Mouse (Mus musculus) midbrain, embryonic 16.5 days (tissue): ENCODE data around the gene Gse1. TPM values are rescaled to one million over a fixed set of nuclear protein-coding genes. Genes with fewer than 3 reads are reported as not detected.
A peak's percentile ranks its signal among the peaks of the same experiment; 100 is the strongest.

Source experiments
- ATAC-seq: fragments of 200-750 bp; cut with Nextera tagmentation; 2 replicates; pipeline ENCODE4 v1.8.0; 2017; ENCODE audit warnings: moderate TSS enrichment
- H3K27ac ChIP-seq: fragments of 300-500 bp; sonication (generic); 2 replicates; pipeline ENCODE4 v1.5.1; 2014; ENCODE audit warnings: mild to moderate bottlenecking, low read length, mixed read lengths
- H3K27me3 ChIP-seq: fragments of 300-500 bp; sonication (generic); 2 replicates; pipeline ENCODE4 v1.6.1; 2014; ENCODE audit warnings: low read depth, low read length, mixed read lengths; ENCODE audit not compliant: control insufficient read depth, insufficient read depth
- H3K36me3 ChIP-seq: fragments of 300-500 bp; sonication (generic); 2 replicates; pipeline ENCODE4 v1.6.1; 2014; ENCODE audit warnings: mild to moderate bottlenecking, low read length, moderate library complexity, mixed read lengths; ENCODE audit not compliant: control insufficient read depth, insufficient read depth
- H3K4me1 ChIP-seq: fragments of 300-500 bp; sonication (generic); 2 replicates; pipeline ENCODE4 v1.6.1; 2014; ENCODE audit warnings: mild to moderate bottlenecking, low read length, mixed read lengths; ENCODE audit not compliant: control insufficient read depth, insufficient read depth
- H3K4me2 ChIP-seq: fragments of 300-500 bp; sonication (generic); 2 replicates; pipeline ENCODE4 v1.6.1; 2014; ENCODE audit warnings: mild to moderate bottlenecking, low read length, mixed read lengths
- H3K4me3 ChIP-seq: fragments of 300-500 bp; sonication (generic); 2 replicates; pipeline ENCODE4 v1.5.1; 2014; ENCODE audit warnings: low read depth, mild to moderate bottlenecking, low read length, moderate library complexity, mixed read lengths
- H3K9ac ChIP-seq: fragments of 300-500 bp; sonication (generic); 2 replicates; pipeline ENCODE4 v1.6.1; 2014; ENCODE audit warnings: low read depth, low read length, mixed read lengths
- H3K9me3 ChIP-seq: fragments of 300-500 bp; sonication (generic); replicated peaks from 2 replicates; pipeline ENCODE4 v1.6.1; 2014; ENCODE audit warnings: mild to moderate bottlenecking, low read length, mixed read lengths; ENCODE audit not compliant: control insufficient read depth, poor library complexity, severe bottlenecking
- WGBS: fragments of 180-500 bp; shearing (Covaris S2); extraction: QIAGEN DNeasy Blood & Tissue Kit; methylation state at CpG from one replicate; pipeline ENCODE4 v1.1.7; 2014; 5-methylcytosine and 5-hydroxymethylcytosine counted together
- polyA plus RNA-seq: library from polyadenylated mRNA; unstranded; fragments of >200 nt; fragmentation: Nextera tagmentation; extraction: Ambion mirVana; gene quantifications from 2 replicates; pipeline ENCODE4 v1.2.1, GENCODE M21; 2015

The Gse1 gene
- polyA plus RNA-seq, 1 experiment from 2014 or later = 13.3 TPM

DNA sequence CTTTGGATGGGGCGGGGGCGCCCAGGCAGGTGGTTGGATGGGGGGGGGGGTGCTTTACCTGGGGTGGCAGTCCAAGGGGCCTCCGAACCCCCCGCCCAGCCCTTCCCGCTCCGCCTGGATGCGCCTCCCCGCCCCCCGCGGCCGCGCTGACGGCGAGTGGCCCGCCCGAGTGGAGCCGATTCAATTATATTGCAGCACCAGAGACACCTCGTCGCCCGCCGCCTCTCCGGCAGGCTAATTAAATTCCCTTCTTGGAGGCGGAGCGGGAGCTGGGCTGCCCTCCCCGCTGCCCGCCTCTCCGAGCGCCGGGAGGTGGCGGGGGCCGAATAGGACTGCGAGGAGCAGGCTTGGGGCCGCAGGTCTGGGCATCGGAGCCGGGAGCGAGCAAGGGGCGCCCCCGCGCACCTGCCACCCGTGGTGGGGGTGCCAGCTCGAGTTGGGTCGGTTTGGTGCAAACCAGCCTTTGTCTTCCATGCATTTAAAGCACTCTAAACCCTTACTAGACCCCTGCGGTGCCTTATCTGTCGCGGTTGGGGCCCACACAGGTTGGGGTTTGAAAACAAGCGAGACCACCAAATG is 309.7 kb downstream of the Gse1 start:
- Histone ChIP-seq H3K9me3 (no peaks in the 10 kb centered on the region), H3K4me3 (peak overlapping the region; percentile 70), H3K4me1 (peaks cover 81% of the 10 kb centered on the region), H3K9ac (peak overlapping the region; percentile 85), H3K4me2 (peak overlapping the region; percentile 98), H3K27ac (peak overlapping the region; percentile 98), H3K27me3 (no peaks in the 10 kb centered on the region), H3K36me3 (no peaks in the 10 kb centered on the region)
- WGBS = under 1% methylated on average over 39 of the region's 46 CpGs
- ATAC-seq = peak; percentile 43

DNA sequence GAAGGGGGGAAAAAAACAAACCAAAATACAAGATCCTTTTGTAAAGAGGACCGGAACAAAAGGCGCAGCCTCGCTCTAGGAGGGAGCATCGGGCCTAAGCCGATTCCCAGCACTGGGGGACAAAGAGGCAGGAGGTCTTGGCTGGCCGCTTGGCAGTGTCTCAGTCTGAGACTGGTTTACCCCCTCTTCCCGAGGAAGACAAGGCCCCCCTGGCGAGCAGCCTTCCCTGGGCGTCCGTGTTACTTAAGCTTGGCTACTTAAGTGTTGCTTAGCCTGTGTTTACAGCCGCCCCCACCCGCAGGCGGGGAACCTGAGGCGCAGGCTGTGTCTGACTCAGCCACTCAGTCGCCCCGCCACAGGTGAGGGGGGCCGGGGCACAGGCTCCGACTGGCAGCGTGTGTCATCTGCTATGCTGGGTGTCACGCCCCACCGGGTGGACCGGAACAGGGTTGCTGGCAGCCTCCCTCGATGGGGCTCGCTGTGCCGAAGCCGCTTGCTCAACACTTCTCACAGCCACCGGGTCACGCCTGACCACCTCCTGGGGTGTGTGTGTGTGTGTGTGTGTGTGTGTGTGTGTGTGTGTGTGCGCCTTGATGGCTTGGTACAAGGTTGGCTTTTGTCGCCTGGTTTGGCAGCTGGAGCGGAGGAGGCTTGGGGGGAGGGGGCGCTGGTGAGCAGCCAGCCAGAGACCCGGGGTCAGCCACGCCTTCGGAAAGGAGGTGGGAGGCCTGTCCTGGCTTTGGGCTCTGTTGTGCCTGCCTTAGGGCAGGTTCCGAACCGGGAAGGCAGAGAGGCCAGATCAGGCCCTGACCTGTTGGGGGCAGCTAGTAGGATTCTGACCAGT is 310.4 kb downstream of the Gse1 start:
- H3K27me3 ChIP-seq = no peaks in the 10 kb centered on the region
- H3K4me3 ChIP-seq = peak overlapping the region; percentile 70
- peak overlapping the region; percentile 85 for H3K9ac ChIP-seq
- peaks cover 80% of the 10 kb centered on the region for H3K4me1 ChIP-seq
- H3K9me3 ChIP-seq = no peaks in the 10 kb centered on the region
- peak; percentile 49 for ATAC-seq
- H3K27ac ChIP-seq = peak overlapping the region; percentile 98
- H3K36me3 ChIP-seq = no peaks in the 10 kb centered on the region
- H3K4me2 ChIP-seq = peak overlapping the region; percentile 98
- 2% methylated on average over 37 of the region's 37 CpGs for WGBS

DNA sequence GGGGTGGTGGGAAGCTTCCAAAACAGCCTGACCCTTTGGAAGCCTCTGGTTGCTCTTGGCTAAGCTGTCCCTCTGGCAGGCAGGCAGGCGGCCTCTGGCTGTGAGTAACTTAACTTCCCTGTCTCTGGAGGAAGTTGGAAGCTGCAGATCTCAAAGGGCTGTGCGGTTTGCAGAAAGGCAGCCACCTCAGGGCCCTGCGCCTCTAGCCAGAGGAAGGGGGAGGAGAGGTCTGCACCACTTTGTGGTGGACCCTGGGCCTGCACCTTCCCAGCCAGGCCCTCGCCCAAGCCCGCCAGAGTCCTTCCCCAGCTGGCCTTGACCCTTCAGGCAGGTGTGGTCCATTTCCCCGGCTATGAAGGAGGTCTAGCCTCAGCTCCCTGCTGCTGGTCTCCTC is 311.1 kb downstream of the Gse1 start:
- H3K27ac ChIP-seq = peak overlapping the region; percentile 98
- ATAC-seq = no peak
- peaks cover 76% of the 10 kb centered on the region for H3K4me1 ChIP-seq

DNA sequence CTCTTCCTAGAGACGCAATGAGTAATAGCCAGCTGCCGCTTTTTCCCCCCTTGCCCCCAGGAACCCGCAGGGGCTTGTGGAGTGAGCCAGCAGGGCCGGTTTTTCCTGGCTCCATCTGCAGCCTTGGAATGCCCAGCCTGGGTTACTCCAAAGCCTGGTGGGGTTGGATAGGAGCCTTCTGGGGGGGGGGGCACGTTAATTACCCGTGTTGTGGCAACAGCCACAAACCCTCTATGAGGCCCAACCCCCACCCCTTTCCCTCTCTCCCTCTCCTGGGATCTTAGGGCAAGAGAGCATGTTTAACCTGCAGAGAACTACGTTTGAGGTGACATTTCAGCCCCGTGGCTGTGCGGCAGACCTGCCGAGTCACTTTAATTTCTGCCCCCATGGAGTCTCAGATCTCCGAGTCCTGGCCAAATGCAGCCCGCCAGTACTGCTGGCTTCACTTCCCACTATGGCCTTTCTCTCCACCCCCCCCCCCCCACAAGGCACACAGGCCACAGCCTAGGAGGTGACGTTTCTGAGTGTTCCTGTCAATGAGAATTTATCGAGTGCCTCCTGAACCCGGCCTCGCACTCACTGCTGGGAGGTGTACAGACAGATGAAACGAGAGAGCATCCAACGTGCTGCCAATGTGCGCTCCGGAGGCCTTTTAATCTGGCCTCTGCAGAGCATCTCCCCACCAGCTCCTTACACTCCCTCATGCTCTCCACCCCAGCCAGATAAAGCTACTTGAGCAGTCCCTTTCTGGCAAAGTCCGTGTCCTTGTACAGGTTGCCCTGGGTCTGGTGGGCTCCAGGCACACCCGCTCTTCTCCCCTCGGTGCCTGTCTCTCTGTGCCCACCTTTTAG is 311.7 kb downstream of the Gse1 start:
- Histone ChIP-seq H3K4me1 (peaks cover 72% of the 10 kb centered on the region), H3K9ac (peak overlapping the region; percentile 54; the same call in 1 of the 2 replicates), H3K36me3 (no peaks in the 10 kb centered on the region), H3K4me3 (no peak overlapping the region), H3K9me3 (no peaks in the 10 kb centered on the region), H3K27ac (peak overlapping the region; percentile 98), H3K27me3 (no peaks in the 10 kb centered on the region), H3K4me2 (peak overlapping the region; percentile 98)
- WGBS = 18% methylated on average over 23 of the region's 23 CpGs
- no peak for ATAC-seq

More for the DNA sequence above, 311.1 kb downstream of the Gse1 start:
- Histone ChIP-seq H3K27me3 (no peaks in the 10 kb centered on the region), H3K36me3 (no peaks in the 10 kb centered on the region), H3K9me3 (no peaks in the 10 kb centered on the region), H3K4me2 (peak overlapping the region; percentile 98), H3K4me3 (peak overlapping the region; percentile 70; the same call in 1 of the 2 replicates), H3K9ac (peak overlapping the region; percentile 54)
- 36% methylated on average over 6 of the region's 6 CpGs for WGBS

DNA sequence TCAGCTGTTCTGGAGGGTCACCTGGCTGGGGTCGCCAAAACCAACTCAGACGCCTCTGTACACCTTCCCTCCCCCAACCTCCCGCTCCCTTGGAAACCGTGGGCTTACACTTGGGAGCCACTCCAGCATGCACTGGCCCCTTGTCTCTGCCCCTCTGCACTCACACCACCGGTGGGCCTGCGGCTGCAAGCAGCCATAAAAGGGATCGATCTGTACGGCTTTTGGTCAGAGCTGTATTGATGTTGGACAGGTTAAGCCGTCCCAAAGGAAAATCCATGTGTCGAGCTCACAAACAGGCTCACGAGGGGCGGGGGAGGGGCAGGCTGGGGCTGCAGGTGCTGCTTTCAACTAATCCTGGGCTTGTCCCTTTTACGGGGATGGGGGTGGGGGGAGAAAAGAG is 314.7 kb downstream of the Gse1 start:
- WGBS = 14% methylated on average over 13 of the region's 13 CpGs
- Histone ChIP-seq H3K36me3 (no peaks in the 10 kb centered on the region), H3K9ac (no peak overlapping the region), H3K9me3 (no peaks in the 10 kb centered on the region), H3K4me1 (peaks cover 69% of the 10 kb centered on the region), H3K4me3 (no peak overlapping the region), H3K27me3 (no peaks in the 10 kb centered on the region), H3K27ac (no peak overlapping the region), H3K4me2 (peak overlapping the region; percentile 5; the same call in 1 of the 2 replicates)
- ATAC-seq = no peak

DNA sequence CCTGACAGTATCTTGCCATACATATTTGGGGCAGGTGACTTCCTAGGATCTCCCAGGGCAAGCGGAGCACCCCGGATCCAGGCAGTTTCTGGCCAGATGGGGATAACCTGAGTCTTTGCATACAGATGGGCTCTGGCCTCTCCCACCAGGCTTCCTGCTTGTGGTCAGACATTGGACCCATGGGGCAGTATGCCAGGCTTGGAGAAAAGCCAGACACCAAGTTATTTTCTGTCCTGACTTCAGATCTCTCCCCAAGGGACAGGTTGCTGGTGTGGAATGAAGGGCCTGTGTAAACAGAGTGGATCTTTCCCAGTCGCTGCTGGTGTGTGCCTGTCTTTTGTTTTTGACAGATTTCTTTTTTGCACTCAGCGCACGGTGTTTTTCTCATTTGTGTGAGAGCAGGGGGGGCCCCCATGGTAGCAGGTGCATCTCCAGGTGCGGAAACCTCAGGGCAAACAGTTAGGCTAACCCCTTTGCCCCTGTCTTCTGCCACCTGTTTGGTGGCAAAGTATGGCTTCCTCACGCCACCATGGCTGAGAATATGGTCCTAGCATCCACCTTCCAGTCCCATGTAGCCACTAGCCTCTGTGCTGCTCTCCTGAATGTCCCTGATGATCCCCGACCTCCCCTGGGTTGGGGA is 315.3 kb downstream of the Gse1 start:
- no peak overlapping the region for H3K4me3 ChIP-seq
- no peaks in the 10 kb centered on the region for H3K27me3 ChIP-seq
- no peaks in the 10 kb centered on the region for H3K36me3 ChIP-seq
- no peak overlapping the region for H3K9ac ChIP-seq
- H3K4me1 ChIP-seq = peaks cover 69% of the 10 kb centered on the region
- 47% methylated on average over 8 of the region's 8 CpGs for WGBS
- no peak overlapping the region for H3K27ac ChIP-seq
- no peak for ATAC-seq
- H3K9me3 ChIP-seq = no peaks in the 10 kb centered on the region
- peak overlapping the region; percentile 5; the same call in 1 of the 2 replicates for H3K4me2 ChIP-seq

DNA sequence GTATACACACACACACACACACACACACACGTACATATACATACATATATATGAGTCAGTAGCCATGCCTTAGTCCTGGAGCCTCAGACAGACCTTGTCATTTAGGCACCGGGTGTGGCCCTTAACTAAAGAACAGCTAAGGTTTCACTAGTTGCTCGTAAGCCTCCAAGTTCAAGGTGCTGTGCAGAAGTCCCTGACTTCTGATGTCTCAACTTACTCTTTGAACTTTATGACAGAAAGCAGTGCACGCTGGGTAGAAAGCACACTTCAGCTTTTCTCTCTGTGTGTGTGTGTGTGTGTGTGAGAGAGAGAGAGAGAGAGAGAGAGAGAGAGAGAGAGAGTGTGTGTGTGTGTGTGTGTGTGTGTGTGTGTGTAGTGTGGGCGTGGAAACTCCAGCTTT is 315.9 kb downstream of the Gse1 start:
- H3K9ac ChIP-seq = no peak overlapping the region
- WGBS = 87% methylated on average over 5 of the region's 5 CpGs
- no peak overlapping the region for H3K4me3 ChIP-seq
- no peak for ATAC-seq
- H3K4me2 ChIP-seq = no peak overlapping the region
- H3K4me1 ChIP-seq = peaks cover 67% of the 10 kb centered on the region
- no peaks in the 10 kb centered on the region for H3K36me3 ChIP-seq
- H3K27ac ChIP-seq = no peak overlapping the region
- no peaks in the 10 kb centered on the region for H3K9me3 ChIP-seq
- H3K27me3 ChIP-seq = no peaks in the 10 kb centered on the region

DNA sequence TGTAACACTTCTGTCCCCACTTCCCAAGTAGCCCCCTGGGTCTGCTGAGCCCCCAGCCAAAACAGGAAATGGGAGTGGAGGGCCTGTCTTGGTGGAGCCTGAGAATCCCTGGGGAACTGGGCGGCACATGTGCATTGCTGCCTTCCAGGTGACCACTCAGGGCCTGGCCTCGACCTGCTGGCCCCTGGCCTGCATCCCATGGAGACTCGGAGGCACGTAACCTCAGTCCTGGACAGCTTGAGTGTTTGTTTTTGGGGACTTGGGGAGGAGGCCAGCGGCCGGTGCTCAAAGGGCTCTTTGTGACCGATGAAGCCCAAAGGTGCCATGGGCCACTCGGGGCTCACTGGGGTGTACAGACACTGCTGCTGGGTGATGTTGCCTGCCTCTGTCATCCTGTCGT is 319.3 kb downstream of the Gse1 start:
- Histone ChIP-seq H3K27me3 (no peaks in the 10 kb centered on the region), H3K4me2 (no peak overlapping the region), H3K4me1 (peaks cover 69% of the 10 kb centered on the region), H3K9ac (peak overlapping the region; percentile 39), H3K27ac (peak overlapping the region; percentile 25; the same call in 1 of the 2 replicates), H3K4me3 (no peak overlapping the region), H3K9me3 (no peaks in the 10 kb centered on the region), H3K36me3 (no peaks in the 10 kb centered on the region)
- 83% methylated on average over 9 of the region's 9 CpGs for WGBS
- ATAC-seq = no peak
